Mouse (Mus musculus) testis, adult 2 months (tissue): ENCODE data around the gene Casz1.

Experiments used
- CTCF ChIP-seq: fragments of 200-500 bp; IDR thresholded peaks from 2 replicates; pipeline ENCODE4 v1.5.1; 2012; ENCODE audit warnings: low read depth, mild to moderate bottlenecking, inconsistent platforms, low read length, moderate library complexity; ENCODE audit not compliant: control insufficient read depth, insufficient read depth, insufficient replicate concordance
- POLR2A ChIP-seq: fragments of 200-500 bp; IDR thresholded peaks from 2 replicates; pipeline ENCODE4 v1.6.1; 2012; ENCODE audit warnings: low read depth, mild to moderate bottlenecking, inconsistent platforms, low read length, moderate library complexity; ENCODE audit not compliant: control insufficient read depth

- TF ChIP-seq CTCF (no peak), POLR2A (no peak)
Measured at GRCm38 (mm10) chr4:148785053-148785567, 19.1 kb upstream of the Casz1 start.
